Mouse (Mus musculus) thymus, adult 2 months (tissue): ENCODE results near the gene Gm15097.
"Not testable (repeated sequence)": the region's sequence is repeated elsewhere in the genome, so short reads cannot be mapped to it uniquely, and the experiment has no call there.

ENCODE experiments used
- CTCF ChIP-seq: fragments of 200-500 bp; IDR thresholded peaks from 2 replicates; pipeline ENCODE4 v1.5.1; 2012; ENCODE audit warnings: mild to moderate bottlenecking, control low read depth, low read length, moderate library complexity, borderline replicate concordance; ENCODE audit not compliant: control insufficient read depth, poor library complexity, insufficient read depth; ENCODE audit errors: extremely low read depth
- POLR2A ChIP-seq: fragments of 200-500 bp; IDR thresholded peaks from 2 replicates; pipeline ENCODE4 v1.6.1; 2012; ENCODE audit warnings: mild to moderate bottlenecking, low read length, control low read depth, moderate library complexity; ENCODE audit not compliant: control insufficient read depth, poor library complexity, insufficient read depth; ENCODE audit errors: extremely low read depth

DNA sequence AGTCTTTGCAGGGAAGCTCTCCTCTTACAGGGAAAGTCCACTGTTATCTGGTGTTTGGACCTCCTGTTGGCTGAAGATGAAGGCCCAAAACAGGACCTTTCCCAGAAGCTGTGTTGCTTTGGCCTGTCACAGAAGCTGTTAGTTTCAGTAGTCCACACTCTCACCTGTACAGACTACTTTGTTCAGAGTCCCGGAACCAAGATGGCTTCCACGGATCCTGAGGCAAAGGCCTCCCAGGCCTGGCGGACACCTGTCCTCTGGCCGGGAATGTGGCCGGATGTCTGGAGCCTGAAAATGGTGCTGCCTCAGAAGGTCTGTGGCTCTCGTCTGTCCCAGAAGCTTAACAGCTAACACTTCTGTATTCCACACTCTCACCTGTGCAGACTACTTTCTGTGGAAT is 26.9 kb downstream of the Gm15097 start:
- not testable (repeated sequence) for TF ChIP-seq CTCF, POLR2A
